Mouse (Mus musculus) G1E (cell line): ENCODE measurements around the gene Zfp961.

Experiments used
- CTCF ChIP-seq: IDR thresholded peaks from 2 replicates; pipeline ENCODE4 v1.5.1; 2012; ENCODE audit warnings: low read depth, low read length, inconsistent platforms, mixed read lengths
- GATA1 ChIP-seq: IDR thresholded peaks from 2 replicates; pipeline ENCODE4 v1.6.1; 2012; ENCODE audit warnings: borderline replicate concordance, low read length, inconsistent platforms, mixed read lengths
- POLR2AphosphoS5 ChIP-seq: IDR thresholded peaks from 2 replicates; pipeline ENCODE4 v1.6.1; 2012; ENCODE audit warnings: low read depth, low read length, inconsistent platforms; ENCODE audit not compliant: insufficient replicate concordance
- TAL1 ChIP-seq: conservative IDR thresholded peaks from 2 replicates; pipeline ENCODE4 v1.6.1; 2012; ENCODE audit warnings: low read depth, low read length, inconsistent platforms, mixed read lengths

DNA sequence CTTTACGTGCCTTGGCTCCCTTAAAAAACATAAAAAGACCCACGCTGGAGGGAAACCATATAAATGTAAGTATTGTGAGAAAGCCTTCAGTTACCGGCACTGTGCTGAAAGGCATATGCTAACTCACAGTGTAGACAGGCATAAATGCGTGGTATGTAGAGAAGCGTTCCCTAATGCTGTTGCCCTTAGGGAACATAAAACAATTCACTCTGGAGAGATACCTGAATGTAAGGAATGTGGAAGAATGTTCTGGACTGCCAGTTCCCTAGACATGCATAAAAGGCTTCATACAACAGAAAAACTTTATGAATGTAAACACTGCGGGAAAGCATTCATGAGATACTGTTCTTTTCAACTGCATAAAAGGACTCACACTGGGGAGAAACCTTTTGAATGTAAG, 17.3 kb downstream of the Zfp961 start:
- TF ChIP-seq TAL1 (no peak), CTCF (no peak), GATA1 (no peak), POLR2AphosphoS5 (no peak)
